Mouse (Mus musculus): ENCODE measurements around the gene Baiap2l1.
"Not testable (repeated sequence)": the region's sequence is repeated elsewhere in the genome, so short reads cannot be mapped to it uniquely, and the experiment has no call there.

The Baiap2l1 gene

DNA sequence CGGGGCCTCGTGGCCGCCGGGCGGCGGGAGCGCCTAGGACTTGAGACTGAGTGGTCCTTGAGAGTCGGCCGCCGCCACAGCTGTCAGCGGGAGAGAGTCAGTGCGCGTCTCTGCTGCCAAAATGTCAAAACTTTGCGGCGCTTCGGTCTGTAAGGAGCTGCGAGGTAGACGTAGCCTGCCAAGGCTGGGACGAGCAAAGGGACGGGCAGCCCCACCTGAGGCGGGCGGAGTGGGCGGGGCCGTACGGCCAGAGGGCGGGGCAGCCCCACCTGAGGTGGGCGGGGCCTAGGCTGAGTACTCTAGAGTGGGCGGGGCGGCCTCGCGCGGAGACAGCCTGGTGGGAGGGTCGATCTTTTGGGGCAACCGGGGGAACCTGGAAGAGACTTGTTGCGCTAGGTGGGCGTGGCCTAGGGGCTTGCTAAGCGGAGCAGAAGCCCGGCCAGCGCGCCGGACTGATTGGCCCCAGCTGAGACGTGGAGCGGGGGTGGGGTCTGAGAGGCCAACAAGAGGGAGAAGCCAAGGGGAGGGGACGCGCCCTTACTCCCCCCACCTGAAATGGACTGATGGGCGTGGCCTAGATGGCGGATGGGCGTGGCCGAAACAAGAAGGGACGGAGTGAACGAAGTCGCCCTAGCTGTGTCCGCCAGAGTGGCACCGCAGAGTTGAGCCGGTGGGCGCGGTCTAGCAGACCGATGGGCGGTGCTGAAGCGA lies at the start of gene Baiap2l1:
Gene Baiap2l1, minus strand, starts transcription at position 232 of the 711 bp plus-strand sequence.
- DNase-seq = peak; percentile 44 to 58

DNA sequence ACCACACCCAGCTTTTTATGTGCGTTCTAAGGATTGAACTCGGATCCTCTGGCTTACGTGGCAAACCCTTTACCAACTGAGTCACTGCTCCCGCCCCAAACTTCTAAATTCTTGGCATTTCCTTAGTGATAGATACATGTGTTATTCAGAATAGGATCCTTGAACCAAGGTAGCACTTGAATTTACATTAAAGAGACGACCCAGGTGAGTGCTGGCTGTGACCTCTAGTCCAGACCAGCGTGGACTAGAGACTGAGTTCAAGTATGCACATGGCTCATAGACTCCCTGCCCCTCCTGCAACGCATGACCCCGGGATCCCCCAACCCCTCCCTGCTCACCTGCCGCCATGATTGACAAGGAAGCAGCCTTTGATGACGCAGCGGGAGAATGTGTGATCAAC lies 48.3 kb upstream of the Baiap2l1 start:
- no peak for DNase-seq

DNA sequence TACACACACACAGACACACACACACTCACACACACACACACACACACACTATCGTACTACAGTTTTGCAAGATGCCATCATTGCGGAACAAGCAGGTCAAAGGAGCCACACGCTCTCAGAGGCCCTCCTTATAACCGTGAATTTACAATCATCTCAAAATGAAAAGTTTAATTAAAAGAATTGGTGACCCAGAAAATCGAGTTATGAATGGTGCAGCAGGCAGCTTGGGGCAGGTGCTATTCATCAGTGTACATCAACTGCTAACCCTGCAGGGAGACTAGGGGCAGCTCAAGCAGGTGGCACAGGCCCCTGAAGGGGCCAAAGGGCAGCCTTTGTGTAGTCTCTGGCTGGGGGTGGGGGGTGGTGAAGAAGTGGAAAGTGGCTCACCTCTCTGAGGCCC lies 42.9 kb upstream of the Baiap2l1 start:
- no peak for DNase-seq

DNA sequence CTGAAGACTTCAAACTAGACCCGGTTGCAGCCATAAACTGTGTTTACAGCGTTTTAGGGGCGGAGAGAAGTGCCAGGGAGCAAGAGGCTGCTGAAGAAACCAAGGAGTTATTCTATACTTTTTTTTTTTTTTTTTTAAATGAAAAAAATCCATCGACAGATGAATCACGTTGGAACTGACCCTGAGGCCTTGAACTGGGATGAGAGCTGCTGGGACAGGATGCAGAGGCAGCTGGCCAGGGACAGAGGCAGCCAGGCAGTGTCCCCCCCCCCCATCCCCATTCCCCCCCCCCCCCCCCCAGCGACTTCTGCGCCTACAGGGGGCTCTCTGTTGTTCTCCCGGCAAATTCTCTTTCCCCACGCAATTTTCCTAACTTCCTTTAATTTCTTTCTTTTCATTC lies 39.7 kb upstream of the Baiap2l1 start:
- no peak for DNase-seq

DNA sequence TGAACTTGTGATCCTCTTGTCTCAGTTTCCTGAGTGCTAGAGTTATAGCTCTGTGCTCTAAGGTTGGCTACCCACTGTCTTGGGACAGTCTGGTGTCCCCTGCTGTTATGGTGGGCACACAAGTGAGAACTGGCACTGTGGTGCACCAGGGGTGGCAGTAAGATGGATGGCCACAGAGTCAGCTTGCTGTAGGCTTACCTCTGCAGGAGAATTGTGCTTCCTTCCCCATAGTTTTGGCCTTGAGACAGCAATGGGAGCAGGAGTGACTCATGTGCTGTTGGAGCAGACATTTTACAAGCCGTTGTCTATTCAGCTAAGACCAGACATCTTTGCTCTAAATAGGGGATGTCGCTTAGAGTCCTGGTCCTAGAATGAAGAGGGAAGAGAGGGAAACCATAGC lies 36.2 kb upstream of the Baiap2l1 start:
- no peak for DNase-seq

DNA sequence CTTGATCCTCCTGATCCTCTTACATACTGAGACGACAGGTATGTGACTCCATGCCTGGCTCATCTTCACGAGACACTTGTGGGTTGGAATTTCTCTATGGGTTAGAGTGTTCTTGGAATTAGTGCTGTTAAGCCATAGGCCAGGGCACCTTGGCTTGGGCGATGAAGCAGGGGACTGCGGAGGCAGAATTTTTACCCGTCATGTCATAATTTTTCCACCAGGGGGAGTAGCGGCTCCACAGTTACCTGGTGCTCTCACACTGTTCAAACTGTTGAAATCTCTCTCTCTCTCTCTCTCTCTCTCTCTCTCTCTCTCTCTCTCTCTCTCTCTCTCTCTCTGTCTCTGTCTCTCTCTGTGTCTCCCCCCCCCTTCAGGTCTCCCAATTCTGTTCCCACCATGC lies 29.9 kb upstream of the Baiap2l1 start:
- no peak for DNase-seq

DNA sequence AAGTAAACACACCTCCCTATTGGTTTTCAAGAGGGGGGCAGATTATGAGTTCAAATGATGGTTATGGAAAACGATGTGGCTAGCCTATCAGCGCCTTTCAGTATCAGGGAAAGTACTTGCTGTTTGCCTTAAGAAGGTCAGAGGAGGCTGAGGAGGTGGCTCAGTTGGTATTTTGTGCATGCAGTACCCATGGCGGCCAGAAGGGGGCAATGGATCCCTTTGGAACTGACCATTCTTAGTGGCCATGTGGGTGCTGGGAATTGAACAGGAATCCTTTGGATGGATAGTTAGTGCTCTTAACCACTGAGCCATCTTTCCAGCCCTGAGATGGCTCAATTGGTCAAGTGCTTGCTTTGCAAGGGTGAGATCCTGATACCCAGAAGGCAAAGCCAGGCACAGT lies 26.0 kb upstream of the Baiap2l1 start:
- no peak for DNase-seq

DNA sequence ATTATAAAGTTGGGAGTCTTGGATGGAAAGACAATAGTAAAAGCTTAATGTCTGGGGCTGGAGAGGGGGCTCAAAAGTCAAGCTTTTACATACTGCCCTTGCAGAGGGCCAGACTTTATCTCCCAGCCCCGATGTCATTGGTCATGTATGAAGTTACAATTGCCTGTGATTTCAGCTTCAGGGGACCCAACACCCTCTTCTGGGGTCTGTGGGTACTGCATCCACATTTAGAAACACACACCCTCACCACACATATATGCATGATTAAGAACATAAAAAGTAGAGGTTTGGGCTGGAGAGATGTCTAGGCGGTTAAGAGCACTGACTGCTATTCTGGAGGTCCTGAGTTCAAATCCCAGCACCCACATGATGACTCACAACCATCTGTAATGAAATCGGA lies 23.9 kb upstream of the Baiap2l1 start:
- DNase-seq = no peak

DNA sequence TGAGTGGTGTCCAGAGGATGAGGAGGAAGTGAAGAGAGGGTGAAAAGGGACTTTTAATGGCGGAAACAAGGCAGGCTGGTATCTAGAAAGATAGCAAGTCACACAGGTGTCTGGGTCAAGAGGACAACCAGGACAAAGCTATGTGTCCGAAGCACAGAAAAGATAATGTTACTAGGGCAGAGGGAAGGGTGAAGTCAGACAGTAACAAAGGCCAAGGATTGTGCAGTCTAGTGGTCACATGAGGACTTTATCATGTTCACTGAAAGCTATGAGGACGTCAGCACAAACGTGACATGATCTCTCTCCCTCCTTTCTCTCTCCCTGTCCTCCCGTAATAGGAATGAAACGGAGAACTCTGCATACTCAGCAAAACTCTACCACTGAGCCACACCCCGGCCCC lies 22.8 kb upstream of the Baiap2l1 start:
- no peak for DNase-seq

DNA sequence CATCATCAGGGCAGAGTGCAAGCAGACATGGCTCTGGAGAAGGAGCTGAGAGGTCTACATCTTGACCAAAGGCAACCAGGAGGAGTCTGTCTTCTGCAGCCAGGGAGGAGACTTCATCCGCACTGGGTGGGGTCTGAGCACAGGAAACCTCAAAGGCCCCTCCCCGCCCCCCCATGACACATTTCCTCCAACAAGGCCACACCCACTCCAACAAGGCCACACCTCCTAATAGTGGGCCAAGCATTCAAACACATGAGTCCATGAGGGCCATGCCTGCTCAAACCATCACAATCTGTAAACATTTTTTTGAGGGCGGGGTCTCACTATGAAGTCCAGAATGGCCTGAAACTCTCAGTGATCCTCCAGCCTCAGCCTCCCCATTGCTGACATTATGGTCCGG lies 21.5 kb upstream of the Baiap2l1 start:
- no peak for DNase-seq

DNA sequence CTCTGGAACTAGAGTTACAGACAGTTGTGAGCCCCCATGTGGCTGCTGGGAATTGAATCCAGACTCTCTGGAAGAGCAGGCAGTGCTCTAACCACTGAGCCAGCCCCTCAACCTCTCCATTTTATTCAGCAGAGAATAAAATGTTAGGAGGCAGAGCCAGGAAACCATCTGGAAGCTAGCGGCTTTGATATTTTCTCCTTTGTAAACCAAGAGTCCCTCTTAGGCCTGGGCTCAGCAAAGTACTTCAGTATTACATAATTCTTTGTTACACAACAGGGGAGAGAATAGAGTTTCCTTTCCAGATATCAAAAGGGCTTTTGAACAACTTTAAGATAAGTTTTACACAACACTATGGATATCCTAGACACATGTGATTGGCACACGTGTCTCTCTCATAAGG lies 15.0 kb upstream of the Baiap2l1 start:
- DNase-seq = no peak

DNA sequence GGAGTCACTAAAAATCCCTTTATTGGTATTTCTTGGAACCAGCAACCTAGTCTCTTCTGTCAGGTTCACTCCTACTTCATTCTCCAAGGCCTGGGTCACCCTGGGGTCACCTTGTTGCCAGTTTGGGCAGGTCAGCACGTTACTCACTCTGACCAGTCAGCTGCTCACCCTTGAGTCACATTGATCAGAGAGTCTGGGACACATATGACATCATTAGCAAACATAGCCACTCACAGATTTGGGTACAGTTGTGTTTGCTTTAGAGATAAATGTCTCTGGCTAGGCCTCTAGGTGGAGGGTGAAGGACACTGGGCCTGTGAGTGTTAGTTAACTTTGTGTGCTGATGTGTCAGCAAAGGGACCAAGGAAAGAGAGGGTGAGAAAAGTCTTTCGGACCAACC lies 14.3 kb upstream of the Baiap2l1 start:
- no peak for DNase-seq

DNA sequence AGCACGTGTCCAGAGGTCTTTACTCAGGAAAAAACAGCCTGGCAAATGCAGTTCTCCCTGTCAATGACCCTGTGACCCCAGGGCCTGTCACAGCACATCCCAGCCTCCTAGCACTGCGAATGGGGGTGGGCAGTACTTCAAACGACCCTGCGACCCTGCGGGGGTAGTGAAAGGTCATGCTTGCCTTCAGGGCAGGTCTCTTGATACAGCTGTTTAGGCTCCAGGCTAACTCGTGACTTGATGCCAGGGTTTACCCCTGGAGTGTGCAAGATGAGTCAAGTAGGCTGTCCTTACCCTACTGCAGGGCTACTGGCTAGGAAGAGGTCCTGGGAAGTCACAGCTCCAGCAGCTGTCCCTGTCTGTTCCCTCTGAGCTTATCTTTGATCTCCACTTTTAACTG lies 13.1 kb upstream of the Baiap2l1 start:
- no peak for DNase-seq

DNA sequence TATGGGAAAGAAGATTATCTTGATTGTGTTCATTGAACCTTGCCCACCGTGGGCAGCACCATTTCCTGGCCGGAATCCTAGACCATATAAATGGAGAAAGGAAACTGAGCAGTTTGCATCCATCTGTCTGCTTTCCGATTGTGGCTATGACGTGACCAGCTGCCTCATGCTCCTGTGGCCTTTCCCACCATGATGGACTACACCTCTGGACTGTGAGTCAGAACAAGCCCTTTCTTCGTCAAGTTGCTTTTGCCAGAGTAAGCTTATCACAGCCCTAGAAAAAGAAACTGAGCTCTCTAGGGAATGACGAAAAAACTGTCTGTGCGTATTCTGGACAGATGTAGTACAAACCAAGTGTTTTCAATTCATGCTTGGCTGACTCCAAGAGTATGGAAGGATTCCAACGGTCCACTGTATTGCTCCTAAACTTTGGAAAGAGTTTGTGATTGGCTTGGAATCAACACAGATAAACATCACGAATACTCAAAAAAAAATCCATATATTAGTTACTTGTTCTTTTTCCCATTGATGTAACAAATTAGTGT lies 10.8 kb upstream of the Baiap2l1 start:
- DNase-seq = no peak

DNA sequence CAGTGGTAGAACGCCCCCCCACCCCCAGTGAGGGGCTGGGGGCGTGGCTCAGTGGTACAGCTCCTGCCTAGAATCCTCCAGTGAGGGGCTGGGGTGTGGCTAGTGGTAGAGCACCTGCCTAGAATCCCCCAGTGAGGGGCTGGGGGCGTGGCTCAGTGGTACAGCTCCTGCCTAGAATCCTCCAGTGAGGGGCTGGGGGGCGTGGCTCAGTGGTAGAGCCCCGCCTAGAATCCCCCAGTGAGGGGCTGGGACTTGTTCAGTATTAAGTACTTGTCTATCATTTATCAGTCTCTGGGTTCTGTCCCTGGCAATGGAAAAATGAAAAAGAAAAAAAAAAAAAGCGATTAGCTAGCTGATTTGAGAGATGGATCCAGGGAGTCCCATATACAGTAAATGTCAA lies 8.6 kb upstream of the Baiap2l1 start:
- not testable (repeated sequence) for DNase-seq

DNA sequence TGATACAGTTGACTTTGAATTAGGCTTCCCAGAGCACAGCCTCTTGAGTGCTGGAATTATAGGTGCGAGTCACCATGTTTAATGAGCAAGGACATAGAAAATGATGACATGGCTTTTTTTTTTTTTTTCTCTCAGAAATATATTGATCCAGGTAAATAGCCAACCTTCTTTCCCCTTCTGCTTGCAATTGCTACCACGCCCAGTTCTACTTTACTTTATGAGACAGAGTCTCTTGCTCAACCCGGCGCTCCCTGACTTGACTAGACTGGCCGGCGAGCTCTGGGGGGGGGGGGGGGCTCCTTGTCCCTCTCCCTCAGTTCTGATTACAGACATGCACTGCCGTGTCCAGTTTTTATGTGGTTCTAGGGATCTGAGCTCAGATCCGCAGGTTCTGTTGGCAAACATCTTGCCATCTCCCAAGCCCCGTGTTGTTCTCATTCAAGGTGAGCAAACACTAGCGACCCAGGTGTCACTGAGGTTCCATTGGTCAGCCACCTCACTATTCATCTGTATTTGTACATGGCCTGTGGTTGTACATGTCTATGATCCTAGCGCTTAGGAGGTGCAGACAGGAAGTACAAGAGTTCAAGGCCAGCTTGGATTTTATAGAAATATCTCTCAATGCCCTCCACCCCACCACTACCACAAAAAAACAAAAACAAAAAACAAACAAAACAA lies 6.9 kb upstream of the Baiap2l1 start:
- no peak for DNase-seq

DNA sequence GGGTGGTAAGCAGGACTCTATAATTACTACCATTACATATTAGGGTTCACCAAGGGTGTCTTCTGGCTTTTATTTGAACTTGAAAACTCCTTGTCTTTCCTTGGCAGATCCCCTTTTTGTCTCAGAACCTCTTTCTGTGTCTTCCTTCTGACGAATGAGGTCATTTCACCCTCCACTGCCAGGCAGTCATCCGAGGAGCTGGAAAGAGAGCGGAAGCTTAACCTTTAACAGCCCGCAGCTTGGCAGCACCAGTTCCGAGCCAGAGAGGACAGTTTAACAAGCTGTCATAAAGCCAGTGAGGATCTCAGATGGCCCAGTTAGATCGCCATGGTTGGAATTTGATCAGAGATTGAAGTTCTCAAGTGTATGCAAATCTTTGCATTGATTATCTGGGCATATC lies 2.4 kb upstream of the Baiap2l1 start:
- no peak for DNase-seq

DNA sequence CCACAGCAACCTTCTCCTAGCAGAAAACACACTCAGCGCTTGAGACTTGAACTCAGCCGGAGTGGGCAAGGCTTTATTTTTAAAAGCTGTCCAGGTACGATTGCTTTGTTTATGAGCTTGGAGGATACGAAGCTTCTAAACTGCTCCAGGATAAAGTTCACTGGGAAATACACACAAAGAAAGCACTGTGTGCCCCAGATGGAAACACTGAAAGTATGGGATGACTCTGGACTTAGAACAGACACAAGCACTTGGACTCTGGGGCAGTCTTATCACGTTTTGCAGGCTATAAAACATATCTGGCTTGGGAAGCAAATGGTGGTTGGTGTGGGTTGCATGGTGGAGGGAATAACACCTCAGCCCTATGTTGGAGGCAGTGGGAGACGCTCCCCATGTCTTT lies 2.0 kb upstream of the Baiap2l1 start:
- DNase-seq = no peak

DNA sequence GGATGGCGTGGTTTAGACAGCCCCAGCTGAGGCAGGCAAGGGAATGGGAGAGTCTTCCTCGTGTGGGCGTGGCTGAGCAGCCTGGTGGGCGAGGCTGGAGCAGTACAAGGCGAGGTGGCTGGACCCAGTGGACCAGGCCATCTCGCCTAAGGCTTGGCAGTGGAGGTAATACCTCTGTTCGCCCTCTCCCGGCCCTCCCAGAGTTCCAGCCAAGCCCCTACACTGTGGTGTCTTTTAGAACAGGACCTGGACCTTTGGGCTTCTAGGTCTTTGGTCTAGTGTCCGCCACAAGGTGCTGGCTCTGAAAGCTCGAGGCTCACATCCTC lies 643 bp upstream of the Baiap2l1 start:
- DNase-seq = no peak

DNA sequence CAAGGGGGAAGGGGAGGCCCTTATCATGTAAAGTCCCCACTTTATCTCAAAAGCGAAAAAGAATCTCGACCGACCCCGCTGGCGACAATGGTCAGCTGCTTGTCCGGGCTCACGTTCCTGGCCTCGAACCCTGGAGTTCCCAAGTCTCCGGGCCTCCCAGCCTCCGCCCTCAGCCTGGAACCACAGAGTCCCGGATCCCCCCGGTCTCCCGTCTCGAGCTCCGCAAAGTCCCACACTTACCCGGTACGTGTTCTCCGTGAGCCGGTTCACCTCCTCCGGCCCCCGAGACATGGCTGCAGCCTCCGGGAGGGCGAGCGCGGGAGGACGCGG lies 396 bp downstream of the Baiap2l1 start:
- peak in 1 of 2 experiments; percentile 5 for DNase-seq

DNA sequence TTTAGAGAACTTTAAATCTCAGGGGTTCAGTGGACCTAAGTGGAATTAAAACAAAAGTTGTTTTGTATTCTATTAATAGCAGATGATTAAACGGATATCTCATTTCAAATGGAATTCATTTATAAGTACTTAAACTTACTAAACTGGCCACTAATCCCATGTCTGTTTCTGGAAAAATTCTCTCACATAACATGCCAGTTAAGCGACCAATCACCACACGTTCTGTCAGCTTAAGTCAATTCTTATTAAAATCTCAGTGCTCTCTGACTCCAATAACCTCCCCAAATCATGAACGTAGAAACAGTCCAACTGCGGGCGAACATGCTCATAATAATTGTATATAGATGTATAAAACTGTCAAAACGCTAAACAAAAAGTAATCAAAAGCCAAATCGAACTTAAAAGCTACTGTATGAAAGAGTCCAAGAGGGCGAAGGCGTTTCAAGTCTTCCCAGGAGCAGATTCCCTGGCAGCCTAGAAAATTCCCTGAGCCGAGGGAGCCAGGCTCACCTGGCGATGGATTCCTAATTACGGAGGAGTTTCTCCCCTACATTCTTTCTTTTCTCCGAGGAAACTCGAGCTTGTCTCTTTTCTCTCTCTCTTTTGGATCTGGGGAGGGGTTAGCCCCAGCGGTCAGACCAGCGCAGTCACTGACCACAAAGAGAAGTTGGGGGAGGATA lies 996 bp downstream of the Baiap2l1 start:
- DNase-seq = no peak

DNA sequence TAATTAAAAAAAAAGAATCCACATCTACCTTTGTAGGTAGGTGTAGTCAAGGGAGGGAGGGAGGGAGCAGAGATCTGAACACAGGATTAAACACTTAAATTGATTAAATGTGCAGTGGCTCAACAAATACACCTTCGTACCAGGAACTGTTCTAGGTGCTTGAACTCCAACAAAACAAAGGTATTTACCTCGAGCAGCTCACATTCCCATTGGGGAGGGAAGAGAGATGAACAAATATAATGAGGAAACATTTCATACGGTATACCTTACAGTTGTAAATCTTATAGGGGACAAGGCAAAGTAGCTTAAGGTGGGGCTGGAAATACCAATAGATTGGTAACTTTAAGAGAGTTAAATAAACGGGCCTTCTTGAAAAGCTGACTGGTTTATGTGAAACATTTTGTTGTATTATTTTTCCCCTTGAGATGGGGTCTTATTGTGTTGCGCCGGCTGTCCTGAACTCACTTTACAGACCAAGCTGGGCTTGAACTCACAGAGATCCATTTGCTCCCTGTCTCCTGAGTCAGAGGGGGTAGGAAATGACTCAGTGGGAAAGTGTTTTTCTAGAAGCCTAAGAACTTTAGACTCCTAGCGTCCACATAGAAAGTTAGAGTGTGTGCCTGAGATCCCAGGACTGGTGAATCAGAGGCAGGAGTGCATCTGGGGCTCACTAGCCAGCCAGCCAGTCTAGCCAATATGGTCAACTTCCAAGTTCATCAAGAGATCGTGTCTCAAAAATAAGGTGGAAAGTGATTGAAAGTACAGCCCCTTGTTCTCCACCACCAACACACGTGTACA lies 5.5 kb downstream of the Baiap2l1 start:
- no peak for DNase-seq

DNA sequence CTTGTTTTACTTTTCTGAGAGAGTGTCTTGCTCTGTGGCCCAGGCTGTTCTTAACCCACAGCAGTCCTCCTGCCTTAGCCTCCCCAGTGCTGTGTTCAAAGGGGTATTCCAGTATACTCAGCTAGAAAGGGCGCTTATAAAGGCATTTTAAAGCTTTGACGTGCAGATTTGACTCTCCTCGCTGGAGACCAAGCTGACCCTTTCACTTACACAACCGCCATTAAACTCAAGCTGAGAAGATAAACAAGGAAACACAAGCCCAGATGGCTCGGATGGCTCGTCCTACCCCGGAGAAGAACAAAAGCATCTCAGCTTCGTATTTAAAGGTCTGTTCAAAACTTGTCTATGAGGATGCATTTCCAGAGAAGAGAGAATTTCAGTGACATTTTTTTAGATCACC lies 6.7 kb downstream of the Baiap2l1 start:
- no peak for DNase-seq

Data from thymus, adult 18-20 months (tissue).